Mouse (Mus musculus) heart, adult 2 months (tissue): Measurements from ENCODE around the gene Cela1.

ENCODE experiments used
- CTCF ChIP-seq: fragments of 200-600 bp; IDR thresholded peaks from 2 replicates; pipeline ENCODE4 v1.8.1; 2022; ENCODE audit warnings: antibody characterized with exemption, mild to moderate bottlenecking, moderate library complexity
- POLR2A ChIP-seq: fragments of 200-500 bp; IDR thresholded peaks from 2 replicates; pipeline ENCODE4 v1.6.1; 2011; ENCODE audit warnings: mild to moderate bottlenecking, low read depth, low read length, control low read depth; ENCODE audit not compliant: insufficient read depth

DNA sequence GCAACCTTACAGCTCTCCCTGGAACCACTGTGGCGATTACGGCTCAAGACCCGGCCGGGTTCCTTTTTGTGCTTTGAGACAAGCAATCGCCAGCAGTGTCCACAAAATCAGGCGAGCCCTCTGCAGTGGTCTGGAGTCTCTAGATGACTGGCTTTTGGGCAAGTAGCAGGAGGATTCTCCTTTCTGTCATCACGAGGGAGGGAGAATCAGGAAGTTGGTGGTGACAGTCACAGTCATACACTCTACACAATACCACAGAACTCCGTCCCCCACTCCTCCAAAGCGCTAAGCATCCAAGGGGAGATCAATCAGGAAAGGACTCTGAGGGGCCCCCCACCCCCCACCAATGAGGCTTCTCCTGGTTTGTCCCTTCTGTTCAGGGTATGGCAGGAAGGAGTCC is 40.9 kb upstream of the Cela1 start:
- TF ChIP-seq CTCF (no peak), POLR2A (no peak)
